Mouse (Mus musculus) bone marrow macrophage, adult 2 months (primary cell): Measurements from ENCODE around the gene Rhoa.

Experiments
- CTCF ChIP-seq: IDR thresholded peaks from 2 replicates; pipeline ENCODE4 v1.5.1; 2012; ENCODE audit warnings: low read depth, mild to moderate bottlenecking, low read length, moderate library complexity
- POLR2A ChIP-seq: IDR thresholded peaks from 2 replicates; pipeline ENCODE4 v1.6.1; 2012; ENCODE audit warnings: mild to moderate bottlenecking, low read depth, low read length, borderline replicate concordance

DNA sequence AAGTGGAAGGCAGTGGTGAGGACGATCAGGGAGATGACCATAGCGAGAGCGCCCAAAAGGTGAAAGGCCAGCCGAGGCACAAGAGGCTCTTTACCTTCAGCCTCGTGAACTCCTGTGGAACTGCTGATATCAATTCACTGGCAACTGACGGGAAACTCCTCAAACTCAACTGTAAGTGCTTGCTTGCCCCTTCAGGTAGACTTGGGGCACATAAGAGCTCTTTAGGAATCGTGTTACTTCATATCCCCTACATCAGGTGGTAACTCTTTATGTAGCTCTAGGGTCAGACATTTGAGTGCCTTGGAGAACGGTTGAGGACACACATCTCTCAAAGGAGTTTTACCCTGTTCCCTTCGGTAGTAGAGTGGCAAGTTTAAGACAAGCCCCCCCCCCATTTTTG, 75.5 kb downstream of the Rhoa start:
- TF ChIP-seq POLR2A: no peak
- no peak for TF ChIP-seq CTCF
